Mouse (Mus musculus) left cerebral cortex, postnatal 10 days (tissue): ENCODE measurements around the gene Psmd13. TPM values are rescaled to one million over a fixed set of nuclear protein-coding genes. Genes with fewer than 3 reads are reported as not detected.

Source experiments
- DNase-seq, 2 experiments: peaks; one replicate each; pipeline ENCODE4 v3.0.0; 2021 to 2022; ENCODE audit warnings: low spot score in 2 of 2, mixed read lengths in 1 of 2; ENCODE audit errors: extremely low spot score in 1 of 2
- intact Hi-C: fragments of 180-260 bp; cut with DNase I; formaldehyde crosslinking; loops from one replicate; pipeline ENCODE4 v1.15.1; 2025
- total RNA-seq, 2 experiments: library from RNA; stranded (reverse); gene quantifications; 2 replicates each; pipeline ENCODE4 v1.2.3; 2021

The Psmd13 gene
- total RNA-seq, 2 experiments from 2014 or later = 144 to 153 TPM

GRCm38 (mm10) chr7:140927181-140927580 is 45.4 kb downstream of the Psmd13 start:
- no peak for DNase-seq
- intact Hi-C loops = no loop called here

GRCm38 (mm10) chr7:140938436-140938835 is 56.7 kb downstream of the Psmd13 start:
- intact Hi-C loops = no loop called here
- no peak for DNase-seq

- DNase-seq = no peak
- intact Hi-C loops = no loop called here
Measured at GRCm38 (mm10) chr7:140938896-140939295, 57.1 kb downstream of the Psmd13 start.

- intact Hi-C loops = no loop called here
- peak in 1 of 2 experiments; percentile 55 for DNase-seq
Measured at GRCm38 (mm10) chr7:140939669-140940171, 58.0 kb downstream of the Psmd13 start.

GRCm38 (mm10) chr7:140941222-140942051 is 59.7 kb downstream of the Psmd13 start, which contains the start of gene Pgghg:
Gene Pgghg, plus strand, starts transcription at chr7:140941391.
- intact Hi-C loops = no loop called here
- peak in 1 of 2 experiments; percentile 86 for DNase-seq

- intact Hi-C loops = no loop called here
- no peak for DNase-seq
Measured at GRCm38 (mm10) chr7:140942341-140942740, 60.6 kb downstream of the Psmd13 start.

GRCm38 (mm10) chr7:140942811-140943210 is 61.0 kb downstream of the Psmd13 start:
- intact Hi-C loops = no loop called here
- DNase-seq = no peak

GRCm38 (mm10) chr7:140943356-140943755 is 61.6 kb downstream of the Psmd13 start:
- intact Hi-C loops = no loop called here

GRCm38 (mm10) chr7:140944236-140944635 is 62.5 kb downstream of the Psmd13 start:
- intact Hi-C loops = no loop called here
- no peak for DNase-seq

More at GRCm38 (mm10) chr7:140943356-140943755, 61.6 kb downstream of the Psmd13 start:
- no peak for DNase-seq

- no peak for DNase-seq
- intact Hi-C loops = no loop called here
Measured at GRCm38 (mm10) chr7:140945247-140945646, 63.5 kb downstream of the Psmd13 start.

GRCm38 (mm10) chr7:140946311-140946710 is 64.5 kb downstream of the Psmd13 start:
- intact Hi-C loops = no loop called here
- no peak for DNase-seq

- intact Hi-C loops = no loop called here
- no peak for DNase-seq
Measured at GRCm38 (mm10) chr7:140946980-140947379, 65.2 kb downstream of the Psmd13 start.

- intact Hi-C loops = no loop called here
- DNase-seq = no peak
Measured at GRCm38 (mm10) chr7:140948161-140948560, 66.4 kb downstream of the Psmd13 start.

Other genes starting within 250 kb of the Psmd13 start
- gene Olfr53, start 235.5 kb upstream of the Psmd13 start, total RNA-seq = not detected
- under 1 TPM; 0.04 to 0.06 TPM for gene Olfr539, start 222.0 kb upstream of the Psmd13 start, total RNA-seq
- gene Olfr45, start 200.0 kb upstream of the Psmd13 start, total RNA-seq = under 1 TPM in 1 of 2 experiments, not detected in 1; 0.10 TPM
- not detected for gene Olfr541, start 184.7 kb upstream of the Psmd13 start, total RNA-seq
- not detected for gene Cyp2e1, start 118.2 kb upstream of the Psmd13 start, total RNA-seq
- gene Syce1, start 94.1 kb upstream of the Psmd13 start, total RNA-seq = under 1 TPM in 1 of 2 experiments, not detected in 1; 0.54 TPM
- gene Zfp941, start 59.8 kb upstream of the Psmd13 start, total RNA-seq = 10 to 100 TPM; 13.1 to 14.4 TPM
- under 1 TPM in 1 of 2 experiments, not detected in 1; 0.69 TPM for gene Urah, start 47.0 kb upstream of the Psmd13 start, total RNA-seq
- gene Scgb1c1, start 36.4 kb upstream of the Psmd13 start, total RNA-seq = not detected
- gene Odf3, start 34.2 kb upstream of the Psmd13 start, total RNA-seq = not detected
- 1 to 10 TPM in 1 of 2 experiments, under 1 TPM in 1; 0.89 to 1.1 TPM for gene Gm45785, start 25.6 kb upstream of the Psmd13 start, total RNA-seq
- gene Ric8a, start 25.0 kb upstream of the Psmd13 start, total RNA-seq = 10 to 100 TPM; 92.0 to 93.3 TPM
- 10 to 100 TPM; 24.4 to 25.1 TPM for gene Bet1l, start 24.4 kb upstream of the Psmd13 start, total RNA-seq
- 10 to 100 TPM; 52.5 to 53.0 TPM for gene Sirt3, start 341 bp downstream of the Psmd13 start, total RNA-seq
- gene Cox8b, start 18.5 kb downstream of the Psmd13 start, total RNA-seq = not detected
- gene Nlrp6, start 38.9 kb downstream of the Psmd13 start, total RNA-seq = under 1 TPM; 0.39 to 0.67 TPM
- 1 to 10 TPM; 2.4 to 3.9 TPM for gene Pgghg, start 59.4 kb downstream of the Psmd13 start, total RNA-seq
- gene Ifitm5, start 68.3 kb downstream of the Psmd13 start, total RNA-seq = not detected
- not detected for gene Gm45717, start 74.0 kb downstream of the Psmd13 start, total RNA-seq
- 10 to 100 TPM; 18.0 to 20.0 TPM for gene Ifitm2, start 74.0 kb downstream of the Psmd13 start, total RNA-seq
- gene Ifitm1, start 85.3 kb downstream of the Psmd13 start, total RNA-seq = 1 to 10 TPM; 3.2 to 3.3 TPM
- gene Ifitm3, start 128.8 kb downstream of the Psmd13 start, total RNA-seq = 1 to 10 TPM; 7.8 to 8.6 TPM
- not detected for gene Ifitm6, start 136.0 kb downstream of the Psmd13 start, total RNA-seq
- not detected for gene Gm17387, start 147.2 kb downstream of the Psmd13 start, total RNA-seq
- gene B4galnt4, start 179.1 kb downstream of the Psmd13 start, total RNA-seq = 100 to 1,000 TPM; 107 to 110 TPM
- gene Pkp3, start 196.2 kb downstream of the Psmd13 start, total RNA-seq = not detected
- 1 to 10 TPM; 2.3 to 2.8 TPM for gene Sigirr, start 218.6 kb downstream of the Psmd13 start, total RNA-seq
- not detected for gene Ano9, start 235.8 kb downstream of the Psmd13 start, total RNA-seq
- gene Ptdss2, start 240.4 kb downstream of the Psmd13 start, total RNA-seq = 10 to 100 TPM; 48.4 to 54.0 TPM